Mouse (Mus musculus): ENCODE measurements around the gene Vmn2r37.
"Not testable (repeated sequence)": the region's sequence is repeated elsewhere in the genome, so short reads cannot be mapped to it uniquely, and the experiment has no call there.

The Vmn2r37 gene

DNA sequence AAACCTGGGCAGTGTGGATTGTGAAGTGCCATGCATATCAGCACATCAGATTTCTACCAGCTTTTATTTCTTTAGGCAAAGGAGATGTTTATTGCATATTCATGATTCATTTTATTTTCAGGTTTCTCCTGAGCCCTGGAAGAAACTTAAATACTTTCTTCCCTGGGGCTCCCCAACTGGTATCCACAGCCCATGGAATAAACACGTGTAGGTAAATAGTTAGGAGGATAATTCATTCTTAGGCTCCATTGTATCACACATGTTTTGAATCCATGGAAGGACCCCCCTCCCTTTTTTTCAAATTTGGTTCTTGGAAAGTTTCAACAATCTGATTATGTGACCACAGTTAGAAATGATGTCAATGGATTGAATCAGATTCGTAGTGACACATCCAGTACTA, at the start of gene Vmn2r37:
Gene Vmn2r37, minus strand, starts transcription at position 101 of the 400 bp plus-strand sequence.
- not testable (repeated sequence) for DNase-seq (ENCODE audit: low spot score)

Data from retina, embryonic 14.5 days (tissue).